Mouse (Mus musculus) thymus, adult 2 months (tissue): ENCODE data around the gene Slc17a6.

Experiments
- CTCF ChIP-seq: fragments of 200-500 bp; IDR thresholded peaks from 2 replicates; pipeline ENCODE4 v1.5.1; 2012; ENCODE audit warnings: mild to moderate bottlenecking, control low read depth, low read length, moderate library complexity, borderline replicate concordance; ENCODE audit not compliant: control insufficient read depth, poor library complexity, insufficient read depth; ENCODE audit errors: extremely low read depth
- POLR2A ChIP-seq: fragments of 200-500 bp; IDR thresholded peaks from 2 replicates; pipeline ENCODE4 v1.6.1; 2012; ENCODE audit warnings: mild to moderate bottlenecking, low read length, control low read depth, moderate library complexity; ENCODE audit not compliant: control insufficient read depth, poor library complexity, insufficient read depth; ENCODE audit errors: extremely low read depth

DNA sequence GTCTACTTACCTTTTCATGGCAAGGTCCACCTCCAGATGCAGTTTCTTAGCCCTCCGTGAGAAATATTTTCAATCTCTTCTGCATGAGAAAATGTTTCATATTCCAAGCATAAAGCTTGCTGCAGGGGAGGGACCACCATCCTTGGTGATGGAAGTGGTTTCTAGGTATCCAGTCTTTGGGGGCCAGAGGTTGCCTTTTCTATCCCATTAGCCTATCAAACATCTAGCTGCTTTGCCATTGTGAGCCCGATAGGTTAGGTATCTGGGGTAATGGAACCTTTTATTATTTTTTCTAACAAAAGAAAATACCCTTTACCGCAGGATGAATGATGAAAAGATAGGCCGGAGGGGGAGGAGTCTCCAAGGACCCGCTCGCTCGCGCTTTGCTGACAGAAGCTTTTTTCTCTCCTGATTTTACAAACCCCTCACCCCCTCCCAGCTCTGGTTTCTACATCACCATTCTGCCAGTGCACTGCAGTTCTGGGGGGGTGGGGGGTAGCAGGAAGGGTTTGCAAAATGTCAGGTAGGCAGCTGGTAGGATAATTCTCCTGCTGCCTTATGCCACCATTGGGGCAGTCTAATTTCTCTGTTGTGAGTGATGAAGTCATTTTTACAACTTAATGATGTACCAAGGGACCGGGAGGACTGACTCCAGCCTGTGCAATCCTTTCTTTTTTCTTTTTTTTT, 10.9 kb downstream of the Slc17a6 start:
- TF ChIP-seq POLR2A (no peak), CTCF (no peak)
